20 mouse cellular contexts compared by ENCODE assay signal in genomic region chr1:91088941-91089340, GRCm38 (mm10). TPM values are rescaled to one million over a fixed set of nuclear protein-coding genes. Genes with fewer than 3 reads are reported as not detected.
DNase-seq lines count a peak whose midpoint lies in the region; ATAC-seq and TF ChIP-seq lines count a peak whose summit lies in the region.
"Had no signal": no experiment of that assay in that cellular context is flagged by ENCODE, and none has a peak within 500 bp of the region (broad histone marks: within the 10 kb centered on the region; RNA-seq: fewer than 3 reads in every experiment).

No protein-coding gene starts in this region.

- no peak overlapping the region for H3K4me2 ChIP-seq in heart, embryonic 16.5 days (ENCODE audit: low read depth, low read length)
- no peak overlapping the region for H3K4me2 ChIP-seq in heart, embryonic 12.5 days
- no peak overlapping the region for H3K4me2 ChIP-seq in kidney, postnatal 0 days (ENCODE audit: low read length)
- H3K4me2 ChIP-seq in kidney, embryonic 15.5 days, result no peak overlapping the region
- no peak overlapping the region for H3K4me2 ChIP-seq in embryonic facial prominence, embryonic 15.5 days (replicated peaks)
- no peak overlapping the region for H3K4me2 ChIP-seq in forebrain, embryonic 12.5 days
- H3K4me2 ChIP-seq: liver, embryonic 12.5 days; neural tube, embryonic 13.5 days had no signal

- H3K27ac ChIP-seq in heart, embryonic 16.5 days (ENCODE audit: low read length), result peak overlapping the region; percentile 37; the same call in 1 of the 2 replicates
- H3K27ac ChIP-seq in heart, embryonic 12.5 days (ENCODE audit: poor library complexity, severe bottlenecking), result no peak overlapping the region
- H3K27ac ChIP-seq in kidney, postnatal 0 days, result 0 out of 2 replicates have a peak overlapping the region, but pooled peaks have one; percentile 31
- no peak overlapping the region for H3K27ac ChIP-seq in kidney, embryonic 15.5 days
- H3K27ac ChIP-seq in embryonic facial prominence, embryonic 15.5 days (replicated peaks), result peak overlapping the region; percentile 39; the same call in 1 of the 2 replicates
- no peak overlapping the region for H3K27ac ChIP-seq in forebrain, embryonic 12.5 days
- H3K27ac ChIP-seq: layer of hippocampus, adult 2 months; liver, embryonic 12.5 days; neural tube, embryonic 13.5 days had no signal

- no peak overlapping the region for H3K4me3 ChIP-seq in heart, embryonic 16.5 days (ENCODE audit: low read length)
- no peak overlapping the region for H3K4me3 ChIP-seq in heart, embryonic 12.5 days
- no peak overlapping the region for H3K4me3 ChIP-seq in kidney, postnatal 0 days (replicated peaks; ENCODE audit: low read depth, low read length)
- no peak overlapping the region for H3K4me3 ChIP-seq in kidney, embryonic 15.5 days (replicated peaks)
- H3K4me3 ChIP-seq in embryonic facial prominence, embryonic 15.5 days (replicated peaks), result no peak overlapping the region
- no peak overlapping the region for H3K4me3 ChIP-seq in forebrain, embryonic 12.5 days (replicated peaks)
- H3K4me3 ChIP-seq: layer of hippocampus, adult 2 months; liver, embryonic 12.5 days; megakaryocyte, embryonic 14.5 days; neural tube, embryonic 13.5 days had no signal

- no peaks in the 10 kb centered on the region for H3K9me3 ChIP-seq in heart, embryonic 16.5 days (replicated peaks; ENCODE audit: control insufficient read depth, low read length)
- H3K9me3 ChIP-seq in heart, embryonic 12.5 days (replicated peaks), result no peaks in the 10 kb centered on the region
- H3K9me3 ChIP-seq in kidney, postnatal 0 days (replicated peaks; ENCODE audit: low read length), result no peaks in the 10 kb centered on the region
- H3K9me3 ChIP-seq in kidney, embryonic 15.5 days (replicated peaks), result no peaks in the 10 kb centered on the region
- no peaks in the 10 kb centered on the region for H3K9me3 ChIP-seq in embryonic facial prominence, embryonic 15.5 days (replicated peaks)
- H3K9me3 ChIP-seq in forebrain, embryonic 12.5 days, result no peaks in the 10 kb centered on the region
- H3K9me3 ChIP-seq: liver, embryonic 12.5 days; megakaryocyte, embryonic 14.5 days; neural tube, embryonic 13.5 days had no signal

- H3K27me3 ChIP-seq in heart, embryonic 16.5 days (ENCODE audit: control insufficient read depth, insufficient read depth, low read length), result no peaks in the 10 kb centered on the region
- no peaks in the 10 kb centered on the region for H3K27me3 ChIP-seq in heart, embryonic 12.5 days (replicated peaks)
- no peaks in the 10 kb centered on the region for H3K27me3 ChIP-seq in kidney, postnatal 0 days (ENCODE audit: insufficient read depth, low read length)
- H3K27me3 ChIP-seq in kidney, embryonic 15.5 days, result no peaks in the 10 kb centered on the region
- H3K27me3 ChIP-seq in embryonic facial prominence, embryonic 15.5 days, result no peaks in the 10 kb centered on the region
- no peaks in the 10 kb centered on the region for H3K27me3 ChIP-seq in forebrain, embryonic 12.5 days
- H3K27me3 ChIP-seq: liver, embryonic 12.5 days; megakaryocyte, embryonic 14.5 days; neural tube, embryonic 13.5 days had no signal

- WGBS in heart, embryonic 16.5 days, result 66% methylated on average over 8 of the region's 8 CpGs
- WGBS in heart, embryonic 12.5 days, result 74% methylated on average over 8 of the region's 8 CpGs
- 66% methylated on average over 8 of the region's 8 CpGs for WGBS in kidney, postnatal 0 days
- WGBS in kidney, embryonic 15.5 days, result 68% methylated on average over 8 of the region's 8 CpGs
- WGBS in embryonic facial prominence, embryonic 15.5 days, result 63% methylated on average over 8 of the region's 8 CpGs
- 91% methylated on average over 8 of the region's 8 CpGs for WGBS in forebrain, embryonic 12.5 days

- no peak overlapping the region for H3K9ac ChIP-seq in heart, embryonic 16.5 days (ENCODE audit: low read length)
- H3K9ac ChIP-seq in heart, embryonic 12.5 days, result no peak overlapping the region
- H3K9ac ChIP-seq in kidney, postnatal 0 days (ENCODE audit: low read depth, low read length), result no peak overlapping the region
- no peak overlapping the region for H3K9ac ChIP-seq in kidney, embryonic 15.5 days
- no peak overlapping the region for H3K9ac ChIP-seq in embryonic facial prominence, embryonic 15.5 days
- no peak overlapping the region for H3K9ac ChIP-seq in forebrain, embryonic 12.5 days
- H3K9ac ChIP-seq: liver, embryonic 12.5 days; neural tube, embryonic 13.5 days had no signal

- peaks cover 57% of the 10 kb centered on the region for H3K4me1 ChIP-seq in heart, embryonic 16.5 days (ENCODE audit: control insufficient read depth, insufficient read depth, low read length)
- peaks cover 69% of the 10 kb centered on the region for H3K4me1 ChIP-seq in heart, embryonic 12.5 days (replicated peaks)
- H3K4me1 ChIP-seq in kidney, postnatal 0 days (replicated peaks; ENCODE audit: insufficient read depth, low read length), result 0 out of 2 replicates have a peak, but pooled peaks cover 7% of the 10 kb centered on the region
- H3K4me1 ChIP-seq in kidney, embryonic 15.5 days, result peaks cover 41% of the 10 kb centered on the region
- H3K4me1 ChIP-seq in embryonic facial prominence, embryonic 15.5 days, result peaks cover 27% of the 10 kb centered on the region
- H3K4me1 ChIP-seq in forebrain, embryonic 12.5 days, result peaks cover 7% of the 10 kb centered on the region

- H3K36me3 ChIP-seq in heart, embryonic 16.5 days (ENCODE audit: control insufficient read depth, insufficient read depth), result peaks cover 21% of the 10 kb centered on the region
- peaks cover 41% of the 10 kb centered on the region for H3K36me3 ChIP-seq in heart, embryonic 12.5 days
- H3K36me3 ChIP-seq in kidney, postnatal 0 days (ENCODE audit: insufficient read depth, low read length), result no peaks in the 10 kb centered on the region
- no peaks in the 10 kb centered on the region for H3K36me3 ChIP-seq in kidney, embryonic 15.5 days
- H3K36me3 ChIP-seq in embryonic facial prominence, embryonic 15.5 days, result no peaks in the 10 kb centered on the region
- H3K36me3 ChIP-seq in forebrain, embryonic 12.5 days (replicated peaks), result no peaks in the 10 kb centered on the region
- H3K36me3 ChIP-seq: neural tube, embryonic 13.5 days had no signal

- no peak for DNase-seq in kidney, postnatal 0 days (ENCODE audit: low spot score)
- no peak for DNase-seq in cerebellum, postnatal 4 days (ENCODE audit: low spot score in 2 of 2)
- DNase-seq: cerebellum, adult 9-10 months; gastrocnemius, postnatal 10 days; left cerebral cortex, postnatal 4 days; lung, adult 2 months; midbrain, embryonic 14.5 days; right cerebral cortex, adult 18-20 months; thymus, postnatal 14 days had no signal

- no peak for ATAC-seq in heart, embryonic 16.5 days (replicated peaks; ENCODE audit: extremely low read depth, insufficient read depth, low FRiP score)
- no peak for ATAC-seq in heart, embryonic 12.5 days (ENCODE audit: insufficient number of reproducible peaks, low FRiP score)
- ATAC-seq in kidney, postnatal 0 days (replicated peaks; ENCODE audit: low FRiP score, low read depth), result no peak
- no peak for ATAC-seq in kidney, embryonic 15.5 days (replicated peaks; ENCODE audit: low FRiP score)
- ATAC-seq in embryonic facial prominence, embryonic 15.5 days (ENCODE audit: insufficient number of reproducible peaks, low FRiP score, low TSS enrichment, low read depth), result no peak
- no peak for ATAC-seq in forebrain, embryonic 12.5 days (ENCODE audit: low FRiP score)
- ATAC-seq: liver, embryonic 12.5 days had no signal

- TF ChIP-seq CTCF in kidney, postnatal 0 days (IDR thresholded peaks at IDR 0.05; ENCODE audit: low read depth), result no peak

RNA-seq across cellular contexts. Expression of gene Rbm44, which starts 55.9 kb away (rescaled TPM):
- polyA plus RNA-seq in heart, embryonic 16.5 days (2015; fragmentation: Nextera tagmentation; extraction: Ambion mirVana), result 3.2 TPM in 2 replicates
- polyA plus RNA-seq in heart, embryonic 12.5 days (2016; fragmentation: Nextera tagmentation; extraction: Ambion mirVana), result 2.1 and 2.7 TPM in 2 replicates
- 0.20 and 0.28 TPM in 2 replicates for polyA plus RNA-seq in kidney, postnatal 0 days (2015; fragmentation: Nextera tagmentation; extraction: Ambion mirVana)
- polyA plus RNA-seq in kidney, embryonic 15.5 days (2015; fragmentation: Nextera tagmentation; extraction: Ambion mirVana), result 0.61 and 1.5 TPM in 2 replicates
- polyA plus RNA-seq in embryonic facial prominence, embryonic 15.5 days (2015; fragmentation: Nextera tagmentation; extraction: Ambion mirVana), result 0.51 and 0.70 TPM in 2 replicates
- 0.28 and 0.31 TPM in 2 replicates for polyA plus RNA-seq in forebrain, embryonic 12.5 days (2016; fragmentation: Nextera tagmentation; extraction: Ambion mirVana)
- polyA plus RNA-seq: C2C12; lung, adult 2 months; small intestine, adult 2 months had no signal

Comparison
In these comparisons a context has a peak if more than half of its experiments do, and no peak if none do; other contexts are left out.
1. H3K27ac ChIP-seq: peak in heart, embryonic 16.5 days (single experiment), kidney, postnatal 0 days (single experiment) and embryonic facial prominence, embryonic 15.5 days (single experiment); none in heart, embryonic 12.5 days (single experiment), kidney, embryonic 15.5 days (single experiment) and forebrain, embryonic 12.5 days (single experiment).